Mouse (Mus musculus) C2C12 (cell line): ENCODE results near the gene Clcf1. TPM values are rescaled to one million over a fixed set of nuclear protein-coding genes. Genes with fewer than 3 reads are reported as not detected.

Experiments used
- H3K27me3 ChIP-seq: one replicate; pipeline ENCODE4 v1.6.1; 2011; ENCODE audit not compliant: control insufficient read depth, insufficient read depth, insufficient read length
- H3K36me3 ChIP-seq: one replicate; pipeline ENCODE4 v1.6.1; 2011; ENCODE audit not compliant: control insufficient read depth, insufficient read depth
- H3K4me3 ChIP-seq: one replicate; pipeline ENCODE4 v1.5.1; 2011; ENCODE audit warnings: mild to moderate bottlenecking, control low read depth; ENCODE audit not compliant: poor library complexity, insufficient read depth, severe bottlenecking
- H3K79me2 ChIP-seq: one replicate; pipeline ENCODE4 v1.6.1; 2011; ENCODE audit not compliant: control insufficient read depth, insufficient read depth
- H3K79me3 ChIP-seq: one replicate; pipeline ENCODE4 v1.6.1; 2011; ENCODE audit warnings: low read depth, control low read depth
- H3ac ChIP-seq: one replicate; pipeline ENCODE3; 2011; ENCODE audit warnings: low read depth; ENCODE audit not compliant: control insufficient read depth, insufficient read length
- CEBPB ChIP-seq: IDR thresholded peaks from one replicate; pipeline ENCODE4 v1.6.1; 2011; ENCODE audit warnings: low read depth, mild to moderate bottlenecking, control low read depth, moderate library complexity
- CTCF ChIP-seq: IDR thresholded peaks from one replicate; pipeline ENCODE4 v1.5.1; 2011; ENCODE audit not compliant: control insufficient read depth, insufficient read depth, insufficient read length
- FOSL1 ChIP-seq: IDR thresholded peaks from one replicate; pipeline ENCODE4 v1.8.0; 2011; ENCODE audit warnings: mild to moderate bottlenecking, low read length; ENCODE audit not compliant: poor library complexity, insufficient read depth, severe bottlenecking
- MAX ChIP-seq: IDR thresholded peaks from one replicate; pipeline ENCODE4 v1.6.1; 2011; ENCODE audit warnings: mild to moderate bottlenecking, control low read depth
- MYOD1 ChIP-seq: IDR thresholded peaks from one replicate; pipeline ENCODE4 v1.6.1; 2011; ENCODE audit warnings: low read depth; ENCODE audit not compliant: control insufficient read depth, insufficient read length
- MYOG ChIP-seq: IDR thresholded peaks from one replicate; pipeline ENCODE4 v1.6.1; 2011; ENCODE audit not compliant: control insufficient read depth, insufficient read length; ENCODE audit errors: extremely low read depth
- USF1 ChIP-seq: IDR thresholded peaks from one replicate; pipeline ENCODE4 v1.6.1; 2011; ENCODE audit warnings: low read depth, mild to moderate bottlenecking, control low read depth, moderate library complexity
- polyA plus RNA-seq: library from polyadenylated mRNA; unstranded; fragments of >200 nt; fragmentation: generic; extraction: Trizol; gene quantifications from one replicate; pipeline ENCODE4 v1.2.1, GENCODE M21; 2012; ENCODE audit warnings: missing spikeins

Gene Clcf1
- polyA plus RNA-seq, 1 experiment, result 24.8 TPM

GRCm38 (mm10) chr19:4255583-4256162, 41.6 kb downstream of the Clcf1 start:
- Histone ChIP-seq H3K27me3 (no peaks in the 10 kb centered on the region), H3ac (no peak overlapping the region), H3K79me2 (no peaks in the 10 kb centered on the region), H3K4me3 (no peak overlapping the region), H3K79me3 (no peaks in the 10 kb centered on the region), H3K36me3 (no peaks in the 10 kb centered on the region)
- TF ChIP-seq USF1 (no peak), CEBPB (no peak), CTCF (no peak), FOSL1 (no peak), MAX (no peak), MYOD1 (no peak), MYOG (no peak)

DNA sequence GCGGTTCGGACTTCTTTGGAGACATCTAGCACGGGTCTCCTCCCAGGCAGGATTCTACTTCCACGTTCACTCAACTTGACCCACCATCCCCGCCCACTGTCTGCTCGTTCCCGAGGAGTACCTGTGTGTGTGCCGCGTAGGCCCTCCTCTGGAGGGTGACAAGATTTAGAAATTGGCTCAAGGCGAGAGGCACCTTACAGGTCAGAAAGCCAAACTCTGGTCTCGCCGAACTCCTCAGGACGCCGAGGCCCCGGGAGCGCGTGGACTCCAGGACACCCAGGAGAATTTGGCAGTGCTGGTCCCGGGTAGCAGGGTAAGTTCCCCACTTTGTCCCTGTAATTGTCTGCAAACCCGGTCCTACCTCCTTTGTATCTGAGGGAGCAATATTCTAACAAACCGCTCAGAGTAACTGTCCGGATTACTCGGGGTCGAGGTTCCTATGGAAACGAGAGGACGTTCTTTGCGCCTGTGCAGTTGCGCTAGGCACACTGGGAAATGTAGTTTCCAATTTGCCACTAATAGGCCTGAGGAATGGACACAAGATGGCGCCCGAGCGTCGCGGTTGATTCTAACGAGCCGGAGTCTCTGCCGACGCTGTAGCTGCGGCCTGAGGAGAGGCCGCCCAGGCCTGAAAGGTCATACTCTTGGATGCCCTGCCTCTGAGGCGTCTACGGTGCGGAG, 43.3 kb downstream of the Clcf1 start:
- H3K79me2 ChIP-seq, result no peaks in the 10 kb centered on the region
- H3K36me3 ChIP-seq, result no peaks in the 10 kb centered on the region
- H3K79me3 ChIP-seq, result no peaks in the 10 kb centered on the region
- peak overlapping the region; percentile 73 for H3ac ChIP-seq
- peak; percentile 78 for TF ChIP-seq CTCF
- no peak for TF ChIP-seq FOSL1
- H3K27me3 ChIP-seq, result no peaks in the 10 kb centered on the region
- H3K4me3 ChIP-seq, result peak overlapping the region; percentile 71

DNA sequence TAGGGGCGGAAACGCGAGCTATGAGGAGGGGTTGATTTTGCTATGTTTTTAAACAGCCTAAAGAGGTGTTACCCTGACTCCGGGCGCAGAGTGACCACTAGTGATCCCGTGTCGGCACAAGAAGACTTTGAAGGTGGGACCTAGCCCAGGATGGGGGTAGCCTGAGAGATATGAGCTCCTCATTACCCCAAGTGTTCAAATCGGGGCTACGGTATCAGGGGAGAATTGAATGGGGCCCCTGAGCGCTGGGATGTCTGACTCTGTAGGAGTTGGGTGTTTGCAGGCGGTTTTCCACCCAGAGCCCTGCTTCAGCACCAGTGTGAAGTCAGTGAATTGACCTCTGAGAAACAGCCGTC, 43.8 kb downstream of the Clcf1 start:
- Histone ChIP-seq H3K27me3 (no peaks in the 10 kb centered on the region), H3K79me2 (no peaks in the 10 kb centered on the region), H3K79me3 (no peaks in the 10 kb centered on the region), H3K4me3 (peak overlapping the region; percentile 71), H3ac (peak overlapping the region; percentile 34), H3K36me3 (no peaks in the 10 kb centered on the region)
- TF ChIP-seq MYOD1 (no peak), MAX (no peak), USF1 (no peak), FOSL1 (no peak), CEBPB (no peak), CTCF (no peak), MYOG (no peak)

- no peak overlapping the region for H3ac ChIP-seq
- no peaks in the 10 kb centered on the region for H3K27me3 ChIP-seq
- H3K79me3 ChIP-seq, result no peaks in the 10 kb centered on the region
- H3K4me3 ChIP-seq, result no peak overlapping the region
- H3K36me3 ChIP-seq, result no peaks in the 10 kb centered on the region
- H3K79me2 ChIP-seq, result no peaks in the 10 kb centered on the region
- no peak for TF ChIP-seq MYOD1
- no peak for TF ChIP-seq FOSL1
- TF ChIP-seq CTCF, result no peak
- no peak for TF ChIP-seq USF1
- TF ChIP-seq MAX, result no peak
- no peak for TF ChIP-seq MYOG
- TF ChIP-seq CEBPB, result no peak
Observed at GRCm38 (mm10) chr19:4261038-4261698, 47.1 kb downstream of the Clcf1 start.

GRCm38 (mm10) chr19:4262756-4263155, 48.7 kb downstream of the Clcf1 start:
- Histone ChIP-seq H3K36me3 (no peaks in the 10 kb centered on the region), H3K4me3 (no peak overlapping the region), H3K79me3 (no peaks in the 10 kb centered on the region), H3K79me2 (no peaks in the 10 kb centered on the region), H3ac (no peak overlapping the region), H3K27me3 (no peaks in the 10 kb centered on the region)
- no peak for TF ChIP-seq CEBPB
- no peak for TF ChIP-seq CTCF
- no peak for TF ChIP-seq MAX
- no peak for TF ChIP-seq USF1
- TF ChIP-seq MYOG, result no peak
- no peak for TF ChIP-seq FOSL1
- no peak for TF ChIP-seq MYOD1
